22 mouse cellular contexts compared by ENCODE assay signal in genomic region chr13:4384918-4385317, GRCm38 (mm10). TPM values are rescaled to one million over a fixed set of nuclear protein-coding genes. Genes with fewer than 3 reads are reported as not detected.
"Had no signal": no experiment of that assay in that cellular context is flagged by ENCODE, and none has a peak within 500 bp of the region (broad histone marks: within the 10 kb centered on the region; RNA-seq: fewer than 3 reads in every experiment).

No protein-coding gene starts in this region.

- H3K4me3 ChIP-seq: midbrain, embryonic 10.5 days; midbrain, embryonic 12.5 days; myocyte; neural tube, embryonic 13.5 days; neural tube, embryonic 15.5 days had no signal

- H3K27me3 ChIP-seq: midbrain, embryonic 12.5 days; neural tube, embryonic 13.5 days; neural tube, embryonic 15.5 days had no signal

- H3K9me3 ChIP-seq: midbrain, embryonic 10.5 days; midbrain, embryonic 12.5 days; neural tube, embryonic 13.5 days; neural tube, embryonic 15.5 days had no signal

- H3K4me2 ChIP-seq: lung, embryonic 14.5 days; midbrain, embryonic 12.5 days; neural tube, embryonic 13.5 days; neural tube, embryonic 15.5 days had no signal

- H3K9ac ChIP-seq: lung, embryonic 14.5 days; midbrain, embryonic 12.5 days; neural tube, embryonic 13.5 days; neural tube, embryonic 15.5 days had no signal

- H3K36me3 ChIP-seq: midbrain, embryonic 10.5 days; midbrain, embryonic 12.5 days; neural tube, embryonic 13.5 days; neural tube, embryonic 15.5 days had no signal

- DNase-seq: lung, embryonic 14.5 days; lung, postnatal 10 days; lung, postnatal 4 days; midbrain, embryonic 14.5 days; retina, postnatal 1 day; right cerebral cortex, postnatal 25 days; right cerebral cortex, postnatal 4 days; spleen, adult 18-20 months; thymus, adult 18-20 months; thymus, postnatal 14 days; thymus, postnatal 36 days had no signal

- H3K4me1 ChIP-seq: midbrain, embryonic 10.5 days; midbrain, embryonic 12.5 days; neural tube, embryonic 13.5 days; neural tube, embryonic 15.5 days had no signal

- ATAC-seq: midbrain, embryonic 16.5 days had no signal

- H3K27ac ChIP-seq: midbrain, embryonic 10.5 days; midbrain, embryonic 12.5 days; neural tube, embryonic 13.5 days; neural tube, embryonic 15.5 days had no signal

RNA-seq across cellular contexts. Expression of gene Akr1c6, which starts 49.2 kb away (rescaled TPM):
- polyA plus RNA-seq: lung, embryonic 14.5 days; lung, embryonic 16.5 days; midbrain, embryonic 10.5 days; midbrain, embryonic 12.5 days; midbrain, embryonic 14.5 days; midbrain, embryonic 16.5 days; myocyte; neural tube, embryonic 11.5 days; neural tube, embryonic 13.5 days; neural tube, embryonic 15.5 days; small intestine, adult 2 months; stomach, embryonic 14.5 days; thymus, postnatal 0 days had no signal
